Mouse (Mus musculus): ENCODE measurements around the gene Sh3d21. TPM values are rescaled to one million over a fixed set of nuclear protein-coding genes. Genes with fewer than 3 reads are reported as not detected.

Sh3d21 gene
- total RNA-seq (2021) = 1 to 10 TPM in 1 of 2 experiments, under 1 TPM in 1; 0.97 to 1.2 TPM
- long read RNA-seq, experiment 1, partial matches to known transcripts = 0 of 3 reads
- long read RNA-seq, experiment 1, other reads (novel, unspliced or antisense) = 1 of 3 reads
- long read RNA-seq, experiment 2, partial matches to known transcripts = 1 of 4 reads
- long read RNA-seq, experiment 2, other reads (novel, unspliced or antisense) = 2 of 4 reads

DNA sequence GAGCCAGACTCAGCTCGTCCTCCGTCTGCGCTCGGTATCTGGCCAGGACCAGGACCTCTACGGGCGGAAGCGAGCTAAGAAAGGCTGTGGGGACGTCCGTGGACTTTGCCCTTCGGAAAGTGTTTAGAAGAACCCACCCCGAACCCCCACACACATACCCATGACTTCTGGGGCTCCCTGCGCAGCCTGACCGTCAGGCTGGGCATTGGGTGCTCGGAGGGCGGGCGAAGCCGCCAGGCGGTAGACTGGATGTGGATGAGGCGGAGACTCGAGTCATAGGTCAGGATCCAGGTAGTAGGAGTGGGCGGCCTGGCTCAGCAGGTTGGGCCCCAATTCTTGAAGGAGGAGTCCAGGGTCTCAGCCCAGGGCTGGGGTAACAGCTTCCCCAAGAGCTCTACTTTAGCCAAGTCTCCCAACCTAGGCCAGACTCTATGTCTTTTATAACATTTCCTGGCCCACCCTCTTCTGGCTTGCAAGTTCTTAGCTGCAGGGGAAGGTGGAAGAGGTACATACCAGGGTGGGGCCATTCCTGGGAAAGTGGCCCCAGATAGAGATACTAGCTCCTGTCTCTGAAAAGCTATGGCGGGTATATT lies at the start of gene Sh3d21:
Gene Sh3d21 (minus strand): TSS at position 425 of the 593 bp plus-strand sequence.
- intact Hi-C loops (cut with DNase I) = loop anchor here (5.0 kb wide), 1 partner anchor 76 kb away; no protein-coding TSS in a partner anchor
- Histone ChIP-seq H3K4me3 (peak within 1 kb of the TSS; percentile 88), H3K27ac (peak within 1 kb of the TSS; percentile 91)
- no peak for TF ChIP-seq CTCF (IDR thresholded peaks at IDR 0.05)
- DNase-seq = peak; percentile 38

DNA sequence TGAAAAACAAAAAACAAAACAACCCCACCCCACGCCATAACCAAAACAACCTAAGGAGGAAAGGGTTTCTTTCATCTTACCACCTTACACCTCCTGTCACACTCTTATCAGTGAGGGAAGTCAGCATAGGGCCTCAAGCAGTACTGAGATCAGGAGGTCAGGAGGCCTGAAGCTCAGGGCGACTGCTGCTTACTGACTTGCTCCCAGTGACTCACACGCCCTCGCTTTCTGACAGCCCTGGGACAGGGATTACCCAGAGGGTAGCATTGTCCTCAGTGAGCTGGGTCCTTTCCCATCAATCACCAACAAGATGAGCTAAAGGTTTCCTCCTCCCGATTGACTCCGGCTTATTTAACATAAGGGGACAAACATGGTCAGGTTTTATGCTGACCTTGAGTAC lies 43.8 kb upstream of the Sh3d21 start:
- DNase-seq = no peak
- no peak for TF ChIP-seq CTCF (IDR thresholded peaks at IDR 0.05)
- no peak overlapping the region for H3K4me3 ChIP-seq
- H3K27ac ChIP-seq = no peak overlapping the region
- intact Hi-C loops (cut with DNase I) = no loop called here

DNA sequence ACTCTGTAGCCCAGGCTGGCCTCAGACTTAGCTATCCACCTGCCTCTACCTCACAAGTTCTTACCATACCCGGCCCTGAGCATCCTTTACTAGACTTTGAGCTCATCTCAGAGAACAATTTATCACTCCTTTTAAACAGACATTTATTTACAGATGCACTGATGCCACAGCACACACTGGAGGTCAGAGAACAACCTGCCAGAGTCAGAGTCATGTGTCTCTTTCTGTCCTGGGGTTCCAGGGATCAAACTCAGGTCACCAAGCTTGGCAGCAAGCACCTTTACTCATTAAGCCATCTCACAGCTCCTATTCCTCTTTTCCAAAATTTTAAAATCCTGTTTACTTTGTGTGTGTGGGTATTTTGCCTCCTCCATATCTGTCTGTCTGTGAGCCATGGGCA lies 42.1 kb upstream of the Sh3d21 start:
- H3K27ac ChIP-seq = no peak overlapping the region
- no peak for DNase-seq
- H3K4me3 ChIP-seq = no peak overlapping the region
- intact Hi-C loops (cut with DNase I) = no loop called here
- TF ChIP-seq CTCF (IDR thresholded peaks at IDR 0.05) = no peak

DNA sequence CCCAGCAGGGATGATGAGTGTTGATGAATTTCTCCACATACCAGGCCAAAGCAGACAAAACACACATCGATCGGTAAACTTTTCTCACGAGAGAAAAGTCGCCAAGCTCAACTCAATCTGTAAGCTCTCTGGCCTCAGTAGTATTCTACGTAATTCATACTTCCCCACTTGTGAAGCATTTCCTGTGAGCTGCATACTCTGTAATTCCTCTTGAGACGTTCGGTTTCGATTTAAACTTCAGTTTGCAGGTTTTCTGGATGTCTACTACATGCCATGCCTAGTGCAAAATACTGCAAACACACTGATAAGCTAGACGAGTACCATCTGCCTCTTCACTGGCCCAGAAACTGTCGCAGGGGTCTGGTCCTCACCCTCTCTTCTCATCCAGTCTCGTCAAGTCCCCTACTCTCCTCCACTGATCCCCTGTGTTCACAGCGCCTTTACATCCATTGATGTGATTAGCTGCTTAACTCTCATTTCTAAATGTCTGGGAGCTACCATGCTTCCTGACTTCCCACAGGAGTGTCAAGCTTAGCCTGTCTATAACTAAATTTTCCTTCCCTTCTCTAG lies 41.5 kb upstream of the Sh3d21 start:
- DNase-seq = no peak
- H3K27ac ChIP-seq = peak overlapping the region; percentile 97; the same call in 1 of the 2 replicates
- H3K4me3 ChIP-seq = no peak overlapping the region
- no peak for TF ChIP-seq CTCF (IDR thresholded peaks at IDR 0.05)
- intact Hi-C loops (cut with DNase I) = no loop called here

DNA sequence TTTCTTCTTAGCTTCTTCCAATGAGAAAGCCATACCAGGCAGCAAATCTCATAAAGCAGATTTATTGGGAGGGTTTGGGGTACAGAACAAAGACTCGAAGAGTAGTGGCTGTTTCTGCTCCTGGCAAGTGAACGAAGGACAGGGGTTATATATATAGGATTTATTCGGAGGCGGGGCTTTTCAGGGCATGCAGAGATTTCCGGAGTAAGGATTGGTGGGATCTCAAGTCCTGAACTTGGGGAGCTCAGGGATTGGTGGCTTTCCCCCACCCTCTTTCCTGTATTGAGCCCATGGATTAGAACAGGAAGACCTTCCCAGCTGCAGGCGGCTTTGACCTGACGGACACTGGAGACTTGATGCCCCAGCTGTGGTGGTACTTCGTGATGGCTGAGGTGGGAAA lies 40.7 kb upstream of the Sh3d21 start:
- DNase-seq = no peak
- TF ChIP-seq CTCF (IDR thresholded peaks at IDR 0.05) = no peak
- H3K27ac ChIP-seq = peak overlapping the region; percentile 97
- no peak overlapping the region for H3K4me3 ChIP-seq
- intact Hi-C loops (cut with DNase I) = no loop called here

DNA sequence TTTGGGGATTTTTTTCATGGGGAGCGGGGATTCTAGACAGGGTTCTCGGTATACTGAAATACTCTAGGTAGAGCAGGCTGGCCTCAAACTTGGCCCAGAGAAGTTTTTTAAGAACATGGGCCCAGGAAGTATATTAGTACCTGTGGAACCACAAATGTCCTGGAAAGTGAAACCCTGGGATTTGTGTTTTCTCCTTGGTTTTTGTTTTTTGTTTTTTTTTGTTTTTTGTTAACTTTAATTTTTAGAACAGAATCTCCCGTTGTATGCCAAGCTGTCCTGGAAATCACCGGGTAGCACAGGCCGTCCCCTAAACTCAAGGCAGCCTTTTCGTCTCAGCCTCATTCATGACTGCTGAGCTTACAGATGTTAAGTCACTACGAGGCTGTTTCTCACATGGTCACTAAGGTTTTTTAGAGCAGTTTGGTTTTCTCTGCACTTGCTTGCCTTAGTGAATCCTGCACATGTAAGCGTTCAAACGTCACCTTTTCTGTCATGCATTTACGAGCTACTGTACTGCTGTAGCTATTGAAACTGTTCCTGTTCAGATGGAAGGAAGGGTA lies 40.1 kb upstream of the Sh3d21 start:
- no peak for DNase-seq
- no peak for TF ChIP-seq CTCF (IDR thresholded peaks at IDR 0.05)
- intact Hi-C loops (cut with DNase I) = no loop called here
- Histone ChIP-seq H3K27ac (peak overlapping the region; percentile 97), H3K4me3 (peak overlapping the region; percentile 86)

DNA sequence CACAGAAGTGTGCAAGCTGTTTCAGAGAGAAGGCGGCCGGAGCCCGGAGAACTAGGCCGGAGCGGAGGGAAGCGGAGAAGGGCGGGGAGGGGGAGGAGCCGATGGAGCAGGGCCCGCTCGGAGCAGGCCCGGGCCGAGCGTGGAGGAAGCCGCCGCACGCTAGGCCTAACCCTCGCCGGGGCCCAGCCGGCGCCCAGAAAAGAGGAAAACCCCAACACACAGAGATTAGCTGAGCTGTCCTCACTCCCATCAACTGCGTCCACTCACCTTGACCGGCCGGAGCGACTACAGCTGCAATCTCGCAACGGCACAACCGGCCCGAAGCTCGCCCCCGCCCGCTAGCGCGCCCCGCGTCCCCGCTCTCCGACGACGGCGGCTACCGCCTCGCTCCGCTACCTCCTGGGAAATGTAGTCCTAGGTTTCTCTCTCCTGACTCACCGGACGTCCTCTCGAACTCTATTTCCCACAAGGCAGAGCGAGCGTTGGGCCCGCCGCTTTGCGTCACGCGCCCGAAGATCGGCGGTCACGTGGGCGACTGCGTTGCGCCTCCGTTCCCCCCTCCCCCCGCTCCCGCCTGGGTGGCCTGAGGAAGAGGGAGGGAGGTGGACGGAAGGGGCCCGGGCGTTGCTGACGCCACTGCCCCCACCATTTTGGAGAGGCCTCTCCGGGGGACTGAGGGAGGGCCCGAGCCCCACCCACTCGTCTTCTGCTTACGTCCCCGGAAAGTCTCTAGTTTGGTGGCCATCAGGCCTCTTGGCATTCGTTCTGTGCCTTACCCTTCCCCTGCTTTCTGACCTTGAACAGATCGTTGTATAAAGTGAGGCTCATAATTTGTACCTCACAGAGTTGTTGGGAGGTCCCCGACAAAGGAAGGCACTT lies 39.3 kb upstream of the Sh3d21 start, which contains the start of gene Thrap3:
Gene Thrap3 (minus strand): TSS at position 458 of the 879 bp plus-strand sequence.
- intact Hi-C loops (cut with DNase I) = no loop called here

DNA sequence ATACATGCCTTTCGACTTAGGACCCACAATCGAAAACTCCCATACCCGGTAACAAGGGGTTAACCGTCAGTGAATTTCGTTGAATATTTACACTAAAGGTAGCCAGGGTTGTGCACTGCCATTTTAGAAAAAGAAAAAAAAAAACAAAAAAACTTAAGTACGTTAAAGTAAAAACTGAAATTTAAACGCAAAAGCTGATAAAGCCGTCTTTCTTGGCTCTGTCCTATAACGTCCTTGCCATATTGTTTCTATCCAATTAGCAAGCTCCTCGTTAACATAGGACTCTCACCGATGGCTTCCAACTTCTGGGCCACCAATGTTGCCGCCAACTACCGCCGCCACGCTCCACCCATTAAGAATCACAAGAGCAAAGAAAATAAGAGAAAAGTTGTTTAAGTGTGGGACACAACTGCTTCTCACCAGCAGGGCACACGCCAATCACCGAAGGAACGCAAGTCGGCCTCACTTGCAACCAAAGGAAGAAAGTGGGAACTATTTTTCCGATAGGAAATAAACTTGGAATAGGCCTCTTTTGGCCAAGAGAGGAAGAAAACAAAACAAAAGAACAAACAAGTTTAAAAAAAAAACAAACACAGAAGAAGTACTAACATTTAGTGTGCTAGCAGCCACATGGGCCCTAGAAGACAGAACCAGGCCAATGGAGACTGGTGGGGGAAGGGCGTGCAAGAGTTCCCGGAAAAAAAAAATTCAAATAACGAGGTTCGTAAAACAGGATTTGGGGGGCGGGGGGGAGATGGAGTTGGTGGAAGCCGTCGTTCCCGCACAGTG lies 38.4 kb upstream of the Sh3d21 start:
- intact Hi-C loops (cut with DNase I) = no loop called here
- peak; percentile 23 for TF ChIP-seq CTCF (IDR thresholded peaks at IDR 0.05)
- DNase-seq = peak; percentile 43
- H3K4me3 ChIP-seq = peak overlapping the region; percentile 86
- peak overlapping the region; percentile 97 for H3K27ac ChIP-seq

More for the DNA sequence above, 39.3 kb upstream of the Sh3d21 start, which contains the start of gene Thrap3:
- H3K27ac ChIP-seq = peak within 1 kb of the TSS; percentile 97
- peak; percentile 100 for DNase-seq
- peak within 1 kb of the TSS; percentile 86 for H3K4me3 ChIP-seq
- TF ChIP-seq CTCF (IDR thresholded peaks at IDR 0.05) = no peak

DNA sequence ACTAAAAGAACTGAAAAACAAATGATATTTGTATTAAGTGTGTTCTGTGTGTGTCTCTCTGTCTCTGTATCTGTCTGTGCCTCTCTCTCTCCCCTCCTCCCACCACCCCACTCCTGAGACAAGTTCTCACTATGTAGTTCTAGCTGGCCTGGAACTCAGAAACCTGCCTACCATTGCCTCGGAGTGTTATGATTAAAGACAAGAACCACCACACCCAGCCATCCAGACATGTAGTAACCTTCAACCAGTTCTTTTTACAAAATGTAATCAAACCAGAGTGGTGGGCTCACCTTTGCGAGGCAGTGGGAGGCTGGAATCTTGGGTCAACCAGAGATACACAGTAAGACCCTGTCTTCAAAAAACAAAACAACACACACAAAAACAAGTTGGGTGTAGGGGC lies 37.4 kb upstream of the Sh3d21 start:
- TF ChIP-seq CTCF (IDR thresholded peaks at IDR 0.05) = no peak
- Histone ChIP-seq H3K4me3 (peak overlapping the region; percentile 86), H3K27ac (peak overlapping the region; percentile 97)
- DNase-seq = no peak
- intact Hi-C loops (cut with DNase I) = no loop called here

DNA sequence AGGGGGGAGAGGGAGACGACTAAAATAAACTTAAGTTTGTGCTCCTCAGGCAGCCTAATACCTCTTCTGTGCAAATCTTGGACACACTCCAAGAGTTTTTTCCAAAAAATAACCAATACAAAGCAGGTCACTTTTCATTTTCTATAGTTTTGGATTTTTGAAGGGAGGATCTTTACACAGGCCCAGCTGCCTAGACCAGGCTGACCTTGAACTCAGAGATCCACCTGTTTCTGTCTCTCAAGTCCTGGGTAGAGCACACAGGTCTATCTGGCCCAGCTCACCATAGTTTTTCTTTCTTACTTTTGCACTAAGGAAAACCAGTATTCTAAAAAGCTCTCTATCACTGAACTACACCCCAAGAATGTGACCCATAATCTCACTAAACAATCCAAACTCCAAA lies 36.7 kb upstream of the Sh3d21 start:
- H3K27ac ChIP-seq = peak overlapping the region; percentile 97
- intact Hi-C loops (cut with DNase I) = no loop called here

DNA sequence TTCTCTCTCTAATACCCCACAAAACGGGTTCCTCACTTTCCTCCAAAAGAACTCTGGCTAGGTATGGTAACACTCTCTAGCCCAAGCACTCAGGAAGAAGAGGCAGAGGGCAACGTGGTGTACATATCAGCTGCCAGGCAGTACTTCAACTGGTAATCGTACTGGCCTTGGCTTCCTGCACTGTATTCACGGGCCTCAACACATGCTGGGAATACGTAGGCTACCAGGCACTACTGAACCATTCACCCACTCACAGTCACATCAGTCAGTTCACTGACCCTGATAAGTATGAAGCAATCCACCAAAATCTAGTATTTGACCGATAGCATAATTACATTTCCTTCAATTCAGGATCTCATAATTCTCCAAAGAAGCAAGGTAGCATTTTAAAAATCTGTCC lies 36.3 kb upstream of the Sh3d21 start:
- no peak for TF ChIP-seq CTCF (IDR thresholded peaks at IDR 0.05)
- Histone ChIP-seq H3K4me3 (peak overlapping the region; percentile 86), H3K27ac (peak overlapping the region; percentile 97)
- intact Hi-C loops (cut with DNase I) = no loop called here
- peak; percentile 41 for DNase-seq

More for the DNA sequence above, 36.7 kb upstream of the Sh3d21 start:
- peak overlapping the region; percentile 86 for H3K4me3 ChIP-seq
- no peak for TF ChIP-seq CTCF (IDR thresholded peaks at IDR 0.05)
- DNase-seq = no peak

All from gastrocnemius, adult 2 months (tissue).